Mouse (Mus musculus) heart, adult 18-20 months (tissue): ENCODE measurements around the gene Ust. TPM values are rescaled to one million over a fixed set of nuclear protein-coding genes. Genes with fewer than 3 reads are reported as not detected.
A peak's percentile ranks its signal among the peaks of the same experiment; 100 is the strongest.
"Not testable (repeated sequence)": the region's sequence is repeated elsewhere in the genome, so short reads cannot be mapped to it uniquely, and the experiment has no call there.

Source experiments
- DNase-seq, 2 experiments: peaks; one replicate each; pipeline ENCODE4 v3.0.0; 2021 to 2022; ENCODE audit warnings: mixed read lengths in 1 of 2
- long read RNA-seq, 2 experiments: library from polyadenylated mRNA; stranded (forward); transcript quantifications; one replicate each; pipeline ENCODE4 v2.0.0; 2021
- total RNA-seq, 2 experiments: library from RNA; stranded (reverse); gene quantifications; 2 replicates each; pipeline ENCODE4 v1.2.3; 2021

The Ust gene
- 1 to 10 TPM; 1.1 to 1.9 TPM for total RNA-seq
- long read RNA-seq, experiment 1, result 0 reads
- long read RNA-seq, experiment 2, result 0 reads

- DNase-seq, result peak; percentile 84 to 91
Observed at GRCm38 (mm10) chr10:8518141-8519013, at the start of gene Ust. TSS of gene Ust (minus strand) at chr10:8518825.

- no peak for DNase-seq
Observed at GRCm38 (mm10) chr10:8561366-8561765, 42.7 kb upstream of the Ust start.

DNA sequence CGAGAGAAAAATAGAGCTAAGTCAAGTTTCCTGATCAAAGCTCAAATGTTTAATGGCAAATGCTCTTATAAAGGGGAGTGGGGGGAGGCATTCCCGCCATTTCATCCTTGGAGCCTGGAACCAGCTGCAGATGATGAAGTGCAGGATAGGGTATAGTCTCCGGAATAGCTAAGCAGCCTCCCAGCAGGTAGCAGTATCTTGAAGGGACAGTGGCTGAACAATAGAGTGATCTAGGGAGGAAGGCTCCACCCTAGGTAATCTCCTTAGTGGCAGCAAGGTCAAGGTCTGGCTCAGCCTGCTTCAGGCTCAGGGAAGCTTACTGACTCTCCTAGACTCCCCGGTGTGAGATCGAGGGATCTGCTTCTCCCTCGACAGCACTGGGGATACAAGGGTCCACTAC, 40.9 kb upstream of the Ust start:
- DNase-seq, result not testable (repeated sequence)

DNA sequence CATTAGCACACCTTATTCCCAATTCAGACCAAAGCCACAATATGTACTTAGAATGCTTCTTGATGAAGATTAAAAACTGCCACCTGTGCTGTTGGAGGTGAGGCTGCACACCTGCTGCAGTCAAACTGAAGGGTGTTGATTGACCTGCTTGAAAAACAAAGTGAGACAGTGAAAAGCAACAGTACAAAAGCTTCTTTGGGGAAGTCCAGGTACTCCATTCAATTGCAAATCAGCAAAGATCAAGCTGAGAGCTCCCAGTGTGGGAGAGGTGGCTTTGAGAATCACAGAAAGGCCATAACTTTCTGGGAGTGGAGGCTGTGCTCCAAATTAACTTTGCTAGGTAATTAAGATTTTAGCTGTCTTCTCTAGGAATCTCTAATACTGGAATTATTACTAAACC, 33.6 kb upstream of the Ust start:
- DNase-seq, result not testable (repeated sequence)

DNA sequence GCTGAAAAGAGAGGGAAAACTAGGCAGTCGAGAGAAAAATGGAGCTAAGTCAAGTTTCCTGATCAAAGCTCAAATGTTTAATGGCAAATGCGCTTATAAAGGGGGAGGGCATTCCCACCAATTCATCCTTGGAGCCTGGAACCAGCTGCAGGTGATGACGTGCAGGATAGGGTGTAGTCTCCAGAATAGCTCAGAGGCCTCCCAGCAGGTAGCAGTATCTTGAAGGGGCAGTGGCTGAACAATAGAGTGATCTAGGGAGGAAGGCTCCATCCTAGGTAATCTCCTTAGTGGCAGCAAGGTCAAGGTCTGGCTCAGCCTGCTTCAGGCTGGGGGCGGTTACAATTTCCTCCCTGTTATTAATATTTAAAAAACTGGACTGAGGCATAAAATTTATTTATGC, 33.0 kb upstream of the Ust start:
- DNase-seq, result not testable (repeated sequence)

- DNase-seq, result no peak
Observed at GRCm38 (mm10) chr10:8541514-8541913, 22.9 kb upstream of the Ust start.

GRCm38 (mm10) chr10:8535445-8535844, 16.8 kb upstream of the Ust start:
- no peak for DNase-seq

DNA sequence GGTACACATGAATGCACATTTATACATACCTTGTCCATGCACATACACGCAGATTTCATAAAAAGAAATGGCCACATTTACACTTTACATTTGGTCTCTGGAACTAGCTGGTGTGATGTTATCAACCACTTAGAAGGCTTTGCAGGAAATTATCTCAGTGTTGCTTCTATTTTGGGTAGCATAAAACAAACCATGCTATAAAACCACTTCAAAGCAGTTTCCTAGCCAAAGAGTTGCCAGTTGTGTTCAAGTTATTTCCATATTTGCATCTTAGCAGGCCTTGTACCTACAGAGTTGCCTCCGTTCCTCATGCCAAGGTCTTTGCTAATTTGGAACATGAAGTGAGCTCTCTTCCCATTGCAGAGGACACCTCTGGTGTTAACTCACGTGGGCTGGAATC, 13.0 kb upstream of the Ust start:
- no peak for DNase-seq

DNA sequence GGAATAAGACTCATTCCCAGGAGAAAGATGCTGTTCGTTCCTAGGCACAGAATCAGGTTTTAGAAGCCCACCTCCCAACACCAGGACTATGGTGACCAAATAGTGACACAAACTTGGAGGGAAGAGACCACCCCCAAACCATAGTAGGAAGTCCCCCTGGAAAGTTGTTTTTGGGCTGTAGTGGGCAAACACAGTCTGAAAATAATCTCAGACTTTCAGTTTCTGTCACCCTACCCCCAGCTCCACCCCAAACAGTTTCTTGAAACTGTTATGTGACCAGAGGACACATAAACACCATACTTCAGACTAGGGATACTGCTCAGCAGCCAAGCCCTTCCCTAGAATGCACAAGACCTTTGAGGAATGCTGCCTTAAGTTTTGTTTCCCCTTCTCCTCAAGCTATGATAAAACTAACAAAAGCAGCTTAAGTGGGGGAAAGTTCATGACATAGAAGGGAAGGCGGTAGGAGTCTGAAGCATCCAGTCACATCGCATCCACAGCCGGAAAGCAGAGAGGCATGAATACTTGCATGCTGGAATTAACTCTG, 12.0 kb upstream of the Ust start:
- no peak for DNase-seq

DNA sequence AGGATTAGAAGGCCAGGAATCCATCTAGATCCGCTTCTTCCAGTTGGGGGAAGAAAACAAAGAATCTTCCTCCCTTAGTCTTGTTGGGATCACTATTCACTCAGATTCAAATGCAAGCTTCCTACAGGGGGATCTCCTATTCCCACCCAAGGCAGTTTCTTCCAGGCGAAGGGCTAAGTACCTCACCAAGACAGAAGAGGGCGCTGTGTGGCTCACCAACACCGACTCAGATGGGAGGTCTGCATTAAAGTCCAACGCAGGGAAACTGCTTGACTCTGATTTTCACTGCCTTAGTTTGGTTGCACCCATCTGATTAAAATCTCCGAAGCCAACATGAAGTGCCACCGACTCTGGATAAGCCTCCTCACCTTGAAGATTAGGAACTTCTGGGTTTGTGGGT, 10.5 kb upstream of the Ust start:
- DNase-seq, result peak in 1 of 2 experiments; percentile 30

GRCm38 (mm10) chr10:8525354-8525753, 6.7 kb upstream of the Ust start:
- DNase-seq, result no peak

- DNase-seq, result no peak
Observed at GRCm38 (mm10) chr10:8521536-8521935, 2.9 kb upstream of the Ust start.

DNA sequence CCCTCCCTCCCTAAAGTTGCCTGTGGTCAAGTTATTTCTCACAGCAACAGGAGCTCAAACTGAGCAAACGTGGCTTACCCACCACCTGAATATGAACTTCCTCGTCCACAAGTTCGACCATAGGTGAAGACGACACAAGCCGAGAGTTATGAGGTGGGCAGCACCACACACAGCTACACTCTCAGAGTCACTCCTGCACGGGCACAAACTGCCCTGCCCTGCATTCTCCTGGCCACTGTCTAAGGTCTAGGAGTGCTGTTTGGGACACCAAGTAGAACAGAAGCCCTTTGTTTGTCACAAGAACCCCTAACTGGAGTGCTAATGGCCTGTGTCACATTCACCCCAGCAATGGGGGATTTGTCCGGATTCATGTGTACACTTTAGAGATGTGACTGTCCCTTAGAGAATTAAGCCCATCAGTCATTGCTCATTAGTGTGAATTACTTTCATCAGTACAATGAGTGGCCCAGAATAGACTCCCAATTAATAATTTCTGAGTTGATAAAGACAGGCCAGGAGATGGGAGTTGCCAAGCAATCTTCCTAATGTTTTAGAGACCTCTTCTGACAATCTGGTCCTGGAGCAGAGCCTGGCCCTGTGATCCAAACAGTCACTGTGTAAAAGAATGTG, 2.3 kb upstream of the Ust start:
- DNase-seq, result no peak

DNA sequence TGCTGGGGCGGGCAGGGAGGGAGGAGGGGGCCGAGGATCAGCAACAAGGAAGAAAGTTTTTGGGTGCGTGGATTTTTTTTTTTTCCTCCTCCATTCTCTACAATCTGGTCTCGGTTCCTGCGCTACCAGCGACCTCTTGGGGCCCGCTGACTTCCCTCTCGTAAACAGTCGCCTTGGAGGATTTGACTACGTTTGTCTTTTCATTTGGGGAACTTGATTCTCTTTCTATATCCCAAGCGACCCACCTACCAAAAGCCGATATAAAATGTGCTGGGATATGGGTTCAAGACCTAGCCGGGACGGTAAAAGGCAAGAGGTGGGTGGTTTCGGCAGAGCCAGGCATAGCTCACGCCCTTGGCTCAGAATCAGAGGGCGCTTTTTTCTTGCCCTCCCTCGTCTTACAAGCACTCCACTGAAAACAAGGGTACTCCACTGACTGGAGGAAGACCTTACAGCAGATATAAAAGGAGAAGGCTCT, 428 bp upstream of the Ust start:
- DNase-seq, result peak in 1 of 2 experiments; percentile 63

DNA sequence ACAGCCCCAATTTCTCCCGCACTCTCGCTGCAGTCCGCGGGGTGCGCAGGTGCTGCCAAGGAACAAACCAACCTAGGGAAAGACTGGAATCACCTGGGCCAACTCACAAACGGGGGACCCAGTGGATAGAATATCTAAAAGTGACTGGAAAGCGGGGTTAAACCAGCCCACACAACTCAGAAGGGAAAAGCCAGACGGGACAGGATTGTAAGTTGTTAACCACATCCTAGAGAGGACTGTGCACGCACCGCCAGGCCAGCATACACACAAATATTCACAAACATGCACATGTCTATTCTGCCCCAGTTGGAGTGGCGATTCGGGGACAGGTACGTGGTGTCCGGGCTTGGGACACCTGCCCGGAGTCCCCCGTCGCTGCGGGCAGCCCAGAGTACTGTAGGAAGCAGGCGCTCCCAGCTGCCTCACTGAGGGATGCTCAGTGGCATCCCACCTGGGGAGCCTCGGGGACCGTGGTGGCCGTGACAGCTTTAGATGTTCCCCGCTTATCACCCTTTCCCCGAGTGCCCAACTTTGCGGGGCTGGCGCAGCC, 959 bp downstream of the Ust start:
- DNase-seq, result peak in 1 of 2 experiments; percentile 7

DNA sequence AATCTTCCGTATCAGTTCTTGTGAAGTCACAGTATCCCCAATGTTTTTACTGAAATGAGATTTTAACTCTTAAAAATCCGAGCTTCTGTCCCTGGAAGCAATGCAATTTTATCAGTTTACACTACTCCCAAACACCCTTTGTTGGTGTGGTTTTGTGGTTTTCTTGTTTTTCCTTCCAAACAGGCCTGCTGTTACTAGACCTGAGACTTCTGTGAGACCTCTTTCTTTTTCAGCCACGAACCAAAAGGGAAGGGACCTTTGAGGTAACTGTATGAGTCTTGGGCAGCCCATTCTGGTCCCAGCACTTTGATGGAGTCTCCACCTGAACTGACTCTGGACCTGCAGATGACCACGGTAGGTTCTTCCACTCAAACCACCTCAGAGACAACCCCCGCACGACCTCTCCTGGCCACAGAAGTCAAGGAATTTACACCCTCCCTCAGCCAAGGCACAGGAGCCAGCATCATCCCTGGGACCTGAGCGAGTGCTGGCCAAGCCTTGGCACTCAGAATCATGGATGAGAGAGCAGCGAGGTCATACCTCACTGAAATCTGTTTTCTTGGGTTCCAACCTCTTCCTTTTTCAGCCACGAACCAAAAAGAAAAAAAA, 1.6 kb downstream of the Ust start:
- DNase-seq, result no peak

GRCm38 (mm10) chr10:8513690-8514089, 4.9 kb downstream of the Ust start:
- no peak for DNase-seq

DNA sequence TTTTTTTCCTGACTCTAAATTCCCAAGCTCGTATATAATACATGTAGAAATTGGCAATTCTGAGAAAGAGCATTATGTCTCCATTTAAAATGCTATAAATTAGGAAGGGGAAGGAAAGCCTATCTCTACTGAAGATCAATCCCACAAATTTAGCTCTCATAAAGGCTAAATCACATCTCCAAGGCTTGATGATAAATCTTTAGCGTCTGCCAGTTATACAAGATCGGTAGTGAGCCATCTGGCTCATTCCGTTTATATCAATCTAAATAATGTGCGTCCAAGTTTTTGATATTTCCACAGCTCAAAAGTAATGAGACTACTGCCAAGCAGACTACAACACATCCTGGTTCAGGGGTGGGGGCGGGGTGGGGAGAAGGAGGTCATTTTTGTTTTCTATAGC, 6.4 kb downstream of the Ust start:
- DNase-seq, result no peak

DNA sequence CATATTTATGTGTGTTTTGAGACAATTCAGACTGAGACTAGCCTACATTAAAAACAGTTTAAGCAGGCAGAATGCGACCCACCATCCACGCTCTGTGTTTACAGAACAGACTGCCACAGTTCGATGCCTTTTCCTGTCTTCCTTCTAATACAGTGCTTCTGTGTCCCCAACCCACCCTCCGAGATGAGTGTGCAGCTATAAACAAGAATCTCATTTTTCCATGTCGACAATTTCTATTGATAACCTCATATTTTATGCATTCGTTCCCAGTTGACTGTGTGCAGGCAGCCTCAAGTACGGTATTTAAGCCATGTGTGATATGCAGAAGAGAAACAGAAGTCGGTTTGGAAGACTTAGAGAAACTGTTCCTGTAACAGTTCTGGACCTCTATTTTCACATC, 6.9 kb downstream of the Ust start:
- no peak for DNase-seq

- no peak for DNase-seq
Observed at GRCm38 (mm10) chr10:8506247-8506573, 12.4 kb downstream of the Ust start.

DNA sequence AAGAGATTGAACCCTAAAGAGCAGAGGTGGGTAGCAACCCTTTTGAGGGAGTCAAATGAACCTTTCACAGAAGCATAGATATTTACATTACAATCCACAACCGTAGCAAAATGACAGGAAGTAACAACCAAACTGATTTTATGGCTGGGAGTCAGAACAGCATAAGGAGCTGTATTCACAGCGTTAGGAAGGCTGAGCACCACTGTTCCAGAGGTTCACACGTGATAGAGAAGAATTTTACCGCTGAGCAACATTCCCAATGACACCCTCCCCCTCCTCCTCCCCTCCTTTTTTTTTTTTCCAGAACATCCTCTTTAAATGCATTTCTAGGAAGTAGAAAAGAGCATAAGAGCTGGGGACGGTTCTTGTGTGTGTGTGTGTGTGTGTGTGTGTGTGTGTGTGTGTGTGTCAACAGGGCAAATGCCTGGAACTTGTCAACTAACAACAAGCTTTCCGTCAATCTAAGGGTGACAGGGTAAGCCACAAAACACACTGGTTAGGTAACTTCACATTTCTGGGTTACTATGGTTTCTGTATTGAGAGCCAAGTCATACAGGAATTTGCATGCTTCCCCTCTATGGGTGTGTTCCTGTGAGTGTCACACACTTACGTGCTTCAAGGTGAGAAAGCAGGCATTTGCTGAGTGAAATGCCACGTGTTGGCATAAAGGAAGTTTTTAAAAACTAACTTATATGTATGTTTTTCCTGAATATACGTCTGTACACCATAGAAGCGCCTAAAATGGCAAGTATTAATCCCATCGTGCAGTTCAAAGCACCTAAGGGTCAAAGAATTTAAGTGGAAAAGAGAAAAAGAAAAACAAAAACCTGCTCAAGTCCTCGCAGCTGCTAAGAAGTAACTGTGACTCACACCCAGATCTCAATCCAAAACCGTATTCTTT, 13.0 kb downstream of the Ust start:
- DNase-seq, result peak in 1 of 2 experiments; percentile 7
